Mouse (Mus musculus) embryonic facial prominence, embryonic 15.5 days (tissue): ENCODE results near the gene Chchd5. TPM values are rescaled to one million over a fixed set of nuclear protein-coding genes. Genes with fewer than 3 reads are reported as not detected.

Experiments
- ATAC-seq: fragments of 200-750 bp; cut with Nextera tagmentation; 2 replicates; pipeline ENCODE4 v1.8.0; 2017; ENCODE audit warnings: low read depth, moderate TSS enrichment; ENCODE audit not compliant: insufficient number of reproducible peaks, low FRiP score, low TSS enrichment
- H3K27ac ChIP-seq: fragments of 300-500 bp; sonication (generic); replicated peaks from 2 replicates; pipeline ENCODE4 v1.5.1; 2015; ENCODE audit warnings: mild to moderate bottlenecking, inconsistent platforms
- H3K27me3 ChIP-seq: fragments of 300-500 bp; sonication (generic); 2 replicates; pipeline ENCODE4 v1.6.1; 2015; ENCODE audit warnings: inconsistent platforms
- H3K36me3 ChIP-seq: fragments of 300-500 bp; sonication (generic); 2 replicates; pipeline ENCODE4 v1.6.1; 2015; ENCODE audit warnings: mild to moderate bottlenecking, inconsistent platforms
- H3K4me1 ChIP-seq: fragments of 300-500 bp; sonication (generic); 2 replicates; pipeline ENCODE4 v1.6.1; 2015; ENCODE audit warnings: inconsistent platforms
- H3K4me2 ChIP-seq: fragments of 300-500 bp; sonication (generic); replicated peaks from 2 replicates; pipeline ENCODE4 v1.6.1; 2015; ENCODE audit warnings: mild to moderate bottlenecking, inconsistent platforms
- H3K4me3 ChIP-seq: fragments of 300-500 bp; sonication (generic); replicated peaks from 2 replicates; pipeline ENCODE4 v1.5.1; 2015; ENCODE audit warnings: mild to moderate bottlenecking, inconsistent platforms
- H3K9ac ChIP-seq: fragments of 300-500 bp; sonication (generic); 2 replicates; pipeline ENCODE4 v1.6.1; 2015; ENCODE audit warnings: inconsistent platforms
- H3K9me3 ChIP-seq: fragments of 300-500 bp; sonication (generic); replicated peaks from 2 replicates; pipeline ENCODE4 v1.6.1; 2016; ENCODE audit warnings: inconsistent platforms
- WGBS: fragments of 180-500 bp; shearing (Covaris S2); methylation state at CpG from one replicate; pipeline ENCODE4 v1.1.7; 2015; 5-methylcytosine and 5-hydroxymethylcytosine counted together
- polyA plus RNA-seq: library from polyadenylated mRNA; unstranded; fragments of >200 nt; fragmentation: Nextera tagmentation; extraction: Ambion mirVana; gene quantifications from 2 replicates; pipeline ENCODE4 v1.2.1, GENCODE M21; 2015

The Chchd5 gene
- polyA plus RNA-seq, 1 experiment from 2014 or later: 25.2 TPM

DNA sequence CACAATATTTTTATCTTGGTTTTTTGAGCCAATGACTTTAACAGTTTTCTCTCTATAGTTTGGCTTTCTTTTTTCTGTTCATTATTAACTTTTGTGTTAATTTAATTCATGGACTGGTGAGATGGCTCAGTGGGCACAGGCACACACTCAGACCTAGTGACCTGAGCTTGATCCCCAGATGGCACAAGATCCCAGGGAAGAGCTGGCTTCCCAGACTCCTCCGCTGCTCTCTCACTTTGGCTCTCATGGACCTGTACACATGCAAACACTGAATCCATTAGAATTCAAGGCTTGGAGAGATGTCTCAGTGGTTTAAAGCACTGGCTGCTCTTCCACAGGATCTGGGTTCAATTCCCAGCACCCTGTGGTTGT is 13.1 kb upstream of the Chchd5 start:
- H3K4me1 ChIP-seq: no peaks in the 10 kb centered on the region
- H3K36me3 ChIP-seq: peaks cover 92% of the 10 kb centered on the region
- no peaks in the 10 kb centered on the region for H3K9me3 ChIP-seq
- no peak for ATAC-seq
- WGBS: 92% methylated on average over 1 of the region's 1 CpGs
- no peak overlapping the region for H3K9ac ChIP-seq
- H3K4me3 ChIP-seq: no peak overlapping the region
- no peaks in the 10 kb centered on the region for H3K27me3 ChIP-seq
- no peak overlapping the region for H3K4me2 ChIP-seq
- no peak overlapping the region for H3K27ac ChIP-seq

DNA sequence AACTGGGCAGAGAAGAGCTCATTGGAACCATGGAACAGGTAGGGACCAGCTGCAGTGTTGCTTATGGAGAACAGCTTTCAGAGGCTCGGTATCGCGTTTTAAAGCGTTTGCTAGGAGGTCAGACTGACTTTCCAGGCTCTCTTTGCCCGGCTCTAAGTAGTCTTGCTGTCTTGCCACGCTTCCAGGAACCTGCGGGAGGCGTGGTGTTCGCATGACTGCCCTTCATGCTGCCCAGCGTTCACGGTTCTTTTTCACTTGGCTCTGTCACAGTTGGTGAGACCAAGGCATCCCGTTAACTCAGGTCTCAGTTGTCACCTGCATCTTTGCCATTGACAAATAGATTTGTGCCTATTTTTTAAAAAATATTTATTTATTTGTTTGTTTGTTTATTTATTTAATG is 11.4 kb upstream of the Chchd5 start:
- no peak overlapping the region for H3K27ac ChIP-seq
- H3K4me3 ChIP-seq: no peak overlapping the region
- ATAC-seq: no peak
- H3K4me2 ChIP-seq: no peak overlapping the region
- H3K36me3 ChIP-seq: peaks cover 93% of the 10 kb centered on the region
- no peaks in the 10 kb centered on the region for H3K27me3 ChIP-seq
- no peaks in the 10 kb centered on the region for H3K9me3 ChIP-seq
- no peak overlapping the region for H3K9ac ChIP-seq
- no peaks in the 10 kb centered on the region for H3K4me1 ChIP-seq
- 94% methylated on average over 12 of the region's 12 CpGs for WGBS

DNA sequence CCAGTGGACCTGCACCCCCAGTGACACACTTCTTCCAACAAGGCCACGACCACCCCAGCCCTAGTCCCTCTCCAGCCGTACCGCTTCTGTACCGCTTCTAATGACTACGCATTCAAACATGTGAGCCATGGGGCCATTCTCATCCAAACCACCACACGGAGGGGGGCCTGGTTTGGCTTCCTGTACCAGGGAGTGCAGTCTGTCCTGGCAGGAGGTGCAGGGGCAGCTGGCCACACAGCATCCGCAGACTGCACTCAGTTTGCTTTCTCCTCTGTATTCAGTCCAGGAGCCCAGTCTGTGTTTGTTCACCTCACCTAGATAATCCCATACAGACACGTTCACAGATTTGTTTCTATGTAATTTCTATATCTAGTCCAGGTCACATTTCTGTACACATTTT is 7.5 kb upstream of the Chchd5 start:
- Histone ChIP-seq H3K4me2 (no peak overlapping the region), H3K4me3 (no peak overlapping the region), H3K36me3 (peaks cover 90% of the 10 kb centered on the region), H3K27me3 (no peaks in the 10 kb centered on the region), H3K27ac (no peak overlapping the region), H3K9me3 (no peaks in the 10 kb centered on the region), H3K9ac (no peak overlapping the region), H3K4me1 (no peaks in the 10 kb centered on the region)
- ATAC-seq: no peak
- 86% methylated on average over 8 of the region's 8 CpGs for WGBS

DNA sequence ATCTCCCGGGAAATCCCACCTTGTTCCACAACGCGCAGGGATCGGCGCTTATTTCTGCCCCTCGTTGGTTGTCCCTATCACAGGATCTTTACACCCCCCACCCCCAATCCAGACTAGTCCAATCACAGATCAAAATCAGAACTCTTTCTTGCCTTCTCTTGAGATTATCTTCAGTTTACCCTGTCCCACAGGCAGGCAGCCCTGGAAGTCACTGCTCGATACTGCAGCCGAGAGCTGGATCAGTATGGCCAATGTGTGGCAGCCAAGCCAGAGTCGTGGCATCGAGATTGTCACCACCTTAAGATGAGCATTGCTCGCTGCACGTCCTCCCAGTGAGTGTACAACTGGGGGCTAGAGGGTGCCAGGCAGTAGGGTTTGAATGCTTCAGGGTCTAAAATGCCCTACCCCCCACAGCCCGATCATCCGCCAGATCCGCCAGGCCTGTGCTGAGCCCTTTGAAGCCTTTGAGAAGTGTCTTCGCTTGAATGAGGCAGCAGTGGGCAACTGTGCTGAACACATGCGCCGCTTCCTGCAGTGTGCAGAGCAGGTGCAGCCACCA is 566 bp downstream of the Chchd5 start:
- Histone ChIP-seq H3K4me1 (peaks cover 16% of the 10 kb centered on the region), H3K4me3 (peak overlapping the region; percentile 76), H3K27me3 (no peaks in the 10 kb centered on the region), H3K36me3 (peaks cover 41% of the 10 kb centered on the region), H3K9me3 (0 out of 2 replicates have a peak, but pooled peaks cover 6% of the 10 kb centered on the region), H3K4me2 (peak overlapping the region; percentile 79), H3K9ac (peak overlapping the region; percentile 47), H3K27ac (peak overlapping the region; percentile 96)
- peak; percentile 27 for ATAC-seq
- 32% methylated on average over 18 of the region's 18 CpGs for WGBS

DNA sequence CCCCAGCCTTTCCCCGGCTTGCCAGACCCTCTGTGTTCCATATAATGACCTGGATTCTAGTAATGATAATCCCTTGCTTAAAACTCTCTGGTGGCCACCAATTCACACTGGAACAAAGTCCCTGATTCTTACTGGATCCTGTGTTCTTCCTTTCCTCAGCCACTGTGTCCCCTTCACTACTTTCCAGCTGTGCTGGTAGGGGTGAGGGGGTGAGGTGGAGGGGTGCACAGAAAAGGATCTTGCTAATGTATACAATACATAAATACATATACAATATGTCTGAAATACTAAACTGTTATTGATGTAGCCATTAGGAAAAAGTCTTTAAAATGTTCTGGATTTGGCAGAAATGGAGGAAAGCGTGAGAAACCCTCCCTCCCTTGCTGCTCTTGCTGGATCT is 1.3 kb downstream of the Chchd5 start:
- Histone ChIP-seq H3K4me2 (peak overlapping the region; percentile 79), H3K9ac (no peak overlapping the region), H3K4me3 (peak overlapping the region; percentile 76), H3K27ac (no peak overlapping the region), H3K9me3 (0 out of 2 replicates have a peak, but pooled peaks cover 6% of the 10 kb centered on the region), H3K27me3 (no peaks in the 10 kb centered on the region), H3K36me3 (peaks cover 34% of the 10 kb centered on the region), H3K4me1 (peaks cover 16% of the 10 kb centered on the region)
- no peak for ATAC-seq
- WGBS: 89% methylated on average over 2 of the region's 2 CpGs

DNA sequence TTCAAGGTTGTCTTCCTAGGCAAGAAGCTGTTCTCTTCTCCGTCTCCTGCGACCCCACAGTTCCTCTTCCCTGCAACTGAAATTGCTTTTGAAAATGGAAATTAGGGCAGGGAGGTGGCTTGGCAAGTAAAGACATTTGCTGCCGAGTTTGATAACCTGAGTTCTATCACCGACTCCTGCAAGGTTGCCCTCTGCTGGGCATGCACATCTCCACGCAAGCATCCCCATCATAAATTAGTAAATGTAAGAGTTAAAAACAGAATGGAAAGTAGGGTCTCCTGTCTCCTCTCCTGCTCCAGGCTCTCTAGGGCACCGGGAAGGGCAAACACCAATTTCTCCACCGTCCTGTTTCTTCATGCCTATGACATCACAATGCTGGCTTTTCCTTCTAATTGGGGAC is 2.7 kb downstream of the Chchd5 start:
- no peak overlapping the region for H3K4me2 ChIP-seq
- peaks cover 23% of the 10 kb centered on the region for H3K36me3 ChIP-seq
- no peak for ATAC-seq
- H3K4me3 ChIP-seq: no peak overlapping the region
- no peaks in the 10 kb centered on the region for H3K27me3 ChIP-seq
- H3K9me3 ChIP-seq: 0 out of 2 replicates have a peak, but pooled peaks cover 6% of the 10 kb centered on the region
- no peak overlapping the region for H3K27ac ChIP-seq
- H3K4me1 ChIP-seq: peaks cover 16% of the 10 kb centered on the region
- 94% methylated on average over 7 of the region's 7 CpGs for WGBS
- H3K9ac ChIP-seq: no peak overlapping the region

GRCm38 (mm10) chr2:129133006-129133805 is 3.7 kb downstream of the Chchd5 start:
- no peak overlapping the region for H3K4me3 ChIP-seq
- 0 out of 2 replicates have a peak, but pooled peaks cover 6% of the 10 kb centered on the region for H3K9me3 ChIP-seq
- 94% methylated on average over 14 of the region's 14 CpGs for WGBS
- no peak for ATAC-seq
- no peak overlapping the region for H3K27ac ChIP-seq
- peaks cover 16% of the 10 kb centered on the region for H3K4me1 ChIP-seq
- H3K4me2 ChIP-seq: no peak overlapping the region
- H3K27me3 ChIP-seq: no peaks in the 10 kb centered on the region
- peaks cover 23% of the 10 kb centered on the region for H3K36me3 ChIP-seq
- H3K9ac ChIP-seq: no peak overlapping the region

GRCm38 (mm10) chr2:129139906-129140305 is 10.4 kb downstream of the Chchd5 start:
- WGBS: 76% methylated on average over 10 of the region's 10 CpGs
- H3K4me1 ChIP-seq: no peaks in the 10 kb centered on the region
- ATAC-seq: no peak
- H3K36me3 ChIP-seq: no peaks in the 10 kb centered on the region
- H3K9ac ChIP-seq: no peak overlapping the region
- H3K4me2 ChIP-seq: no peak overlapping the region
- H3K4me3 ChIP-seq: no peak overlapping the region
- H3K27ac ChIP-seq: no peak overlapping the region
- no peaks in the 10 kb centered on the region for H3K9me3 ChIP-seq
- H3K27me3 ChIP-seq: no peaks in the 10 kb centered on the region

- Histone ChIP-seq H3K4me1 (no peaks in the 10 kb centered on the region), H3K4me3 (no peak overlapping the region), H3K36me3 (no peaks in the 10 kb centered on the region), H3K27ac (no peak overlapping the region), H3K9me3 (no peaks in the 10 kb centered on the region), H3K27me3 (no peaks in the 10 kb centered on the region), H3K9ac (no peak overlapping the region), H3K4me2 (no peak overlapping the region)
- WGBS: 60% methylated on average over 2 of the region's 2 CpGs
- no peak for ATAC-seq
Measured at GRCm38 (mm10) chr2:129148836-129149235, 19.3 kb downstream of the Chchd5 start.

DNA sequence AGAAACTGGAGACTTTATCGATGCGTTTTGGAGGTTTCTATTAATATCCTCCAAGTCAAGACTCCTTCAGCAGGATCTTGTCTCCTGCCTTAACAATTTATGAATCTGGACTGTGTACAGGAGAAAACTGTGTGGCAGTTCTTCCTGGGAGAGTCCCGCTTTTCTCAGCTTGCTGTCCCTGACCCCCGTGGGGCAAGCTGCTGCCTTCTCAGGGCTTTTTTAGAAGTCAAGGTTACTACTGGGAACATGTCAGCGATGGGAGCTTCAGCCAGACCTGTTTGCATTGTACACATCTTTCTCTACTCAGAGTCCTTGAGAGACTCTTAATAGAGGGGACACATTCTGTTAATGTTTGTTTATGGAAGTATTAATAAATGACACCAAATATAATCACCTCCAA is 20.9 kb downstream of the Chchd5 start:
- Histone ChIP-seq H3K4me3 (no peak overlapping the region), H3K9ac (no peak overlapping the region), H3K9me3 (no peaks in the 10 kb centered on the region), H3K4me2 (no peak overlapping the region), H3K27ac (no peak overlapping the region), H3K36me3 (no peaks in the 10 kb centered on the region), H3K27me3 (no peaks in the 10 kb centered on the region), H3K4me1 (no peaks in the 10 kb centered on the region)
- 83% methylated on average over 5 of the region's 5 CpGs for WGBS
- no peak for ATAC-seq

- Histone ChIP-seq H3K27me3 (no peaks in the 10 kb centered on the region), H3K4me2 (no peak overlapping the region), H3K27ac (no peak overlapping the region), H3K4me1 (no peaks in the 10 kb centered on the region), H3K9ac (no peak overlapping the region), H3K4me3 (no peak overlapping the region), H3K9me3 (no peaks in the 10 kb centered on the region), H3K36me3 (no peaks in the 10 kb centered on the region)
- WGBS: 81% methylated on average over 9 of the region's 9 CpGs
- ATAC-seq: no peak
Measured at GRCm38 (mm10) chr2:129151111-129151510, 21.6 kb downstream of the Chchd5 start.

DNA sequence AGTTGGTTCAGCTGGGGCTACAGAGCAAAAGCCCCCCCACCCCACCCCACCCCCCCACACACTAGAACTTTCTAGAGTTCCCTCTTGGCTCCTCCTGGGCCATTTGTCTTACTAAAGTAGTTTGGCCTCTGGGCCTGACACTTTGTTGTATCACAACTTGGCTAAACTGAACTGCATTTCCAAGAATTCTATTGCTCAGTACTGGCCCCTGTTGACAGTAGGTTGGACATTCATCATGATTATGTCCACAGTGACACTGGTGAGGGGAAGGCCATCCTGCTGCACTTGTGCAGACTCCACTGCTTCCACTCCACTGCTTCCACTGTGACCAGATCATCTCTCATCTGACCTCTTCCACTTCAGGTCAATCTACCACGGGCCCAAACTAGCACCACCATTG is 23.3 kb downstream of the Chchd5 start:
- no peaks in the 10 kb centered on the region for H3K36me3 ChIP-seq
- no peak overlapping the region for H3K4me2 ChIP-seq
- no peaks in the 10 kb centered on the region for H3K27me3 ChIP-seq
- H3K9me3 ChIP-seq: no peaks in the 10 kb centered on the region
- ATAC-seq: no peak
- H3K4me1 ChIP-seq: no peaks in the 10 kb centered on the region
- no peak overlapping the region for H3K9ac ChIP-seq
- H3K27ac ChIP-seq: no peak overlapping the region
- 74% methylated on average over 1 of the region's 1 CpGs for WGBS
- no peak overlapping the region for H3K4me3 ChIP-seq
